Mouse (Mus musculus) retina, postnatal 1 day (tissue): ENCODE results near the gene Slc50a1.

Source experiments
- DNase-seq: peaks from one replicate; pipeline ENCODE4 v3.0.0-alpha.2; 2012

Slc50a1 gene

DNA sequence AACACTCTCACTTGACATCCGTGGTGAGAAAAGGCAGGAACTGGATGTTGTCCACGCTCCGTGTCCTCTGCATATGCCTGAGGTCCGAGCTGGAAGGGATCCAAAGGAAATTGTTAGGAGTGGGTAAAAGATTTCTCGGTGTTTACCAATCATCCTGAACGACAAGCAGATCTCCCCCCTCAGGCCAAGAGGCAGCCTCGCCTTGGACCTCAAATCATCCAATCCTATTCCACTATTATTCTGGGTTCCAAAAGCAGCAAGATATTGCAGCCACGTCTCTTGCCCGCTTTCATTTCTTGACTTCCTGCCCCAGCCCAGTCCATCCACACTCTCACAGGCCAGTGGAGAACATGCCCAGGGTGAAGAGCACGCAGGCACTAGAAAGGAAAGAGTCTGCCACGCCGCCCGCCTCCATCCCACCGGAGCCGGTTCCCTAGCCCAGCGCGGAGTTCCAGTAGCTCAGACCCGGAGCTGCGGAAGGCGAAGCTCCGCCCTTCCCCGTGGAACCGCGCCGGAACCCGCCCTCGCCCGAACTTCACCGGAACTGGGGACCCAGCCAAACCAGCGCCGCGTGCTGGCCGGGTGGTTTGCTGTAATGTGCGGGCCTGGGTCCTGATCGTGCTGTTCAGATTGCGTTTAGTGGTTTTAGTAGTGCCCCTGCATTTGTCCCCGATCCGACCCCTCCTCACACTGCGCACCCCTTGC is at the start of gene Slc50a1:
TSS of gene Slc50a1 (minus strand) at position 520 of the 705 bp plus-strand sequence.
- DNase-seq: peak; percentile 78

DNA sequence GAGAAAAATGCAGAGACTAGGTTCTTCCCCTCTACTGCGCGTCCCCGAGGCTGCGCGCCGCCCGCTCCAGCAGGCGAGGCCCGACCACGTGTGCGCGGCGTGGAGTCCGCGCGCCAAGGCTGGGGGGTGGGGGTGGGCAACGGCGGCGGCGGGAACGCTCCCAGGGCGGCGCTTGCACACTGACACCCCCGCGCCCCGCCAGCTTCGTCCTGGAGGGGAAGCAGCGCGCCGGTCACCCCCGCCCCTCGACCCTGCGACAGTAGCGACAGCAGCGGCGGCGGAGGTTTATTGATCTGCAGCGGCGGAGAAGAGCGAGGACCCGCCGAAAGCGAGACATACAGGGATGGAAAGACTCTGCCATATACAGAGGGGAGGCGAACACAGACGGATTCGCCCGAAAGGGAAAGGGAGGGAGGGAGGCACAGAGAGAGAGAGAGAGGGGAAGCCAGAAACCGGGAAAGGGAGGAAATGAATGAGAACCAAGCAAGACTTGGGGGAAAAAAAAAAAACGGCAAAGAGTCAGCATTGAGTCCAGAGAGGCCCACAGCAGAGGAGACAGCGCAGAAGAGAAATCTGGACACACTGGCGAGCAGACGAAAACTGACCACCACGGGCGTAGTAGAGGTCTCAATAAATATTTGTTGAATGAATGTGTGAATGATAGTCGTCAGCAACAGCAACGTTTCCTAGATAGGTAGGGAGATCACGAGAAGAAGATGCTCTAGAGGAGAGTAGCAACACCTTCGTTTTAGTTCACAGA is 49.4 kb upstream of the Slc50a1 start:
- peak; percentile 62 for DNase-seq

DNA sequence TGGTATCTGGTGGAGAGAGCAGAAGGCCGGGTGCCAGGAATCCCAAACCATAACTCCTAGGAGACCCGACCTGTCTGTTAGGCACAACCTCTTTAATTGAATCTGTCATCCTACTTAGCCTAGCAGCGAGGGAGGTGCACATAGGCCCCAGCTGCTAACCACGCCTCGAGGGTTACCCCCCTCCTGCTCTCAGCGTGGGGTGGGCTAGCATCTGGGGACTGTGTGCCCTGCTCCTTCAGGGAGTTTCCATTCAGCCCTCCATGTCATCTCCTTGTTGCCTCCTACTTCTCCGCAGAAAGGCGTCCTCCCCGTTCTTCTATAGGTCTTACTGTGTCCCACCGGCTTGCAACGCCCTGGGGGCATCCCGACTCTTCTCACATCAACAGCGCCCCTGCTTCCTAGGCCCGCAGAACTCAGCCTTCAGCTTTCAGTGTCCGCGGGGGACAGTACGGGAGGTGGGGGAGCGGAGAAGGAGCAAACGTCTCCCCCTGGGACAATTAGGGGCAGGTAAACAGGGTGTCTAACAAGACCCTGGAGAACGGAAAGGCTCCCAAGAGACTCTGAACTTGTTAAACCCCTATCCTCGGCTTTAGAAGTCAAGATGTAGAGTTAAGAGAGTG is 48.7 kb upstream of the Slc50a1 start:
- no peak for DNase-seq

DNA sequence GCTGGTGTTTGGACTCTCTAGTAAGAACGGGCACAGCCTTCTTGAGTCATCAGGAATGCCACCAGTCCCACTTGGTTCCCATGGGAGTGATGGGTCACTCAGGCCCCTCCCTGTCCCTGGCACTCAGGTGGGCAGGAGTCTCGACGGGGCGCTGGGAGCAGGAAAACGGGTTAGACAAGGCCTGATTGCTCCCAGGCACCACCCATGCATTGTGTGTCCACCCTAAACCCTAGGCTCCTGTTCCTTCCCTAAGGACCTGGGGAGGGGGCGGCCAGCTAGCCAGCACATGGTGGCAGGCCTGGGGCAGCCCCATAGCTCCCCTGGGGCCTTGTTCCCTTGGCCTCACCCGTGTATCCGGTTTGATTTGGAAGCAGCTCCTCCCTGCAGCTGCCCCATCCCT is 47.9 kb upstream of the Slc50a1 start:
- DNase-seq: no peak

DNA sequence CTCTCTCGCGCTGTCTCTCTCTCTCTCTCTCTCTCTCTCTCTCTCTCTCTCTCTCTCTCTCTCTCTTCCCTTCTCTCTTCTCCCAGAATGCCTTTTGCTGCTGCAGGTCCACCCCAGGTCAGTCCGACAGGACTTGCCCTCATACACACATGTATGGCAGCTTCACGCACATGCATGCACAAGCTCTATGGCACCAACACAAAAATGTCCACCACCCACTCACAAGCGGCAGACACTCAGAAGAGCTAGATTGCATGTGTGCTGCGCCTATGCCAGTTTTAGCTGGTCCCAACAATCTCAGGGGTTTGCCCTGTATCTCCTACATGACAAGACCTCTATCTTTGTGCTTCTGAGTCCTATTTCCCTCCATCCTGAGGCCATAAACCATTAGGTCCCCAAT is 46.9 kb upstream of the Slc50a1 start:
- DNase-seq: no peak

DNA sequence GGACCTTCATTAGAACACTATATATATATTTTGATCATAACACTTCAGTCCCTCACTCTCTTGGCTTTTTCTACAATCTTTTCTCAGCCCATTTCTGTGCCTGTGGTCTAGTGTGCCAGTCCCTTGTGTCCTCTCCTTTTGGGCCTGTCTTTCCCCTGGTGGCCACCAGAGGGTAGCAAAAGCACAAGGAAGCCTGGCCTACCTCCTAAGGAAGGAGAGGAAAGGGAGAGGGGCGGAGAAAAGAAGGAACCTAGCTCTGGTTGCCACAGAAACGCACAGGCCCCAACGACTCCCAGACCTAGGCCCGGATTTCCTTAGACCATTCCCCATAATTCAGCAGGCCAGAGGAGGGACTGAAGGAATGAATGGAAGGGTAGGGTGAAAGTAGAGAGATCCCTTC is 46.5 kb upstream of the Slc50a1 start:
- DNase-seq: peak; percentile 93

DNA sequence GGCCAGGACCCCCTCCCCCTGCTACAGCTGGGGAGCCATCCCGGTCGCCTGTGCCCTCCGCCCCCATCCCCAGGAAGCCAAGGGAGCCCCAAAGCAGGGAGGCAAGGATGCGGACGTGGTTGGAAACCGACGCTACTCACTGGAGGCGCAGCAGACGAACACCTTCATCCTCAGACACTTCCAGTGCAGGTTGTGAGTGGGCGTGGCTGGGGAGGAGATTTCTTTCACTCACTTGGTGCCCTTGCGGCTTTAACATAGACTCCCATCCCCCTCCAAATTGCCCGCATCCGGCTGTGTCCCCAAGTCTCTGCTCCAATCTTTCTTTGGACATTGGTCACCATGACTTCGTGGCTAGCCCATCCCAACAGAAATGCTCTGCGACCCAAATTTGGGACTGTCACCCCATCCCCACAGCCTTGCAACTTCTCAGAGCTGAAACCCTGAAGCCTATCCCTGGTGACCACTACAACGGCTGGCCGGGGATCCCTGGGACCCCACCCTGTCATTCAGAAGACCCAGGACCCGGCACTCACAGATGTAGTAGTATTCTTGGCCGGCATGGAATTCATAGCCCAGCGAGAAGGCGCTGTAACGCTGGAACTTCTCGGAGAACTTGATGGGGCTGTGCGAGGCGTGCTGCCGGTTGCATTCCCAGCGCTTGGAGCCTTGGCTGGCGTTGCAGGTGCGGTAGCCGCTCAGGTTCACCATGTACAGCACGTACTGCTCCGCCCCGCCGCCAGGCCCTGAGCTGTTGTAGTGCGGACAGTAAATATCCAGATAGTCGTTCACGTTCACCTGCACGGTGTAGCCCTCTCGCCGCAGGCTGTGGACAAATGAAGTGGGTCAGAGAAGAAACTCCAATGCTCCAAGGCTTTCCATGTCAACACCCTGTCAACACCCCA is 45.8 kb upstream of the Slc50a1 start:
- DNase-seq: no peak

DNA sequence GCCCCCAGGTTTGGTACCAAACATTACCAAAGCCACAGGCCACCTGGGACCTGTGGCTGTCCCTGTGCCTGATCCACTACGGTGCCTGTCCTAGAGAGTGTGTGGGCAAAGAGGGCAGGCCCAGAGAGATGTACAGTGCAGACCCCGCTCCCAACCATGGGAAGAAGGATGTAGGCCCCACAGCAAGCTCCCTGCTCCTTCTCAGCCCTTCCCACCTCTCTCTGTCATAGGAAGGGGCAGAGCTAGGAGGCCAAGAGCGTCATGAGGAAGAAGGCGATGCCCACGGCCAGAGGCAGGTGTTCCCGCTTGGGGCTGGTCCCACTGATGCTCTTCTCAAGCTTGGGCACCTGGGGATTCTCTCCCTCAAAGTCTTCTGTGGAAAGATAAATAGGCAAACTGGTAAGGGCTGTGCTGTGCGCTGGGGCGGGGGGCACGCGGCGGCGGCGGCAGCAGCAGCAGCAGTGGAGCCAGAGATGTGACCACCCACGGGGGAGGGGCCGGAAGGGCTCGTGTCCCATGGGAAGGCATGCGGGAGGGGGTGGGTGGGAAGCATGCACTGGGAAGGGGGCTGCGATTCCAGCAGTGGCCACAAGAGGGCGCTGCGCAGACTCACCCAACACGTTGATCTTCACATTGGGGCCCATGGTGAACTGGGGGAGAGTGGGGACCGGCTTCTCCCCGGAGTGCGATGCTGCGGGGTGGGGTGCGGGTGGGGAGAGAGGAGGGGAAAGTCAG is 45.0 kb upstream of the Slc50a1 start:
- DNase-seq: peak; percentile 92

DNA sequence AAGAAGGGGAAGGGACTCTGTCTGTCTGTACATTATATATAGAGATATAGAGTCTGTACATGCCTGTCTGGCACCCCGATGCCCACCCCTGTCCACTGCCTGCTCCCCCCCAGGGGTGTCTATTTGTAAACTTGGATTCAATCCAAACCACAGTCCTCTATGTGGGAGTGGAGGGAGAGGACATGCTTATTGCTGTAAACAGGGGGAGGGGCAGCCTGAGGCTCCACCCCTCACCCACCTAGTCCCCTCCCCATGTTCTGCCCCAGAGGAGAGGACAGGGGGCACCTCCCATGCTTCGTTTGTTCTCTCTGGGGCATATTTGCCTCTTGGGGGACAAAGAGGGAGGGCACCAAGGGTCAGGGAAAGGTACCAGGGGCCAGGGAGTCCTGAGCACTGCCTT is 44.4 kb upstream of the Slc50a1 start:
- DNase-seq: no peak

DNA sequence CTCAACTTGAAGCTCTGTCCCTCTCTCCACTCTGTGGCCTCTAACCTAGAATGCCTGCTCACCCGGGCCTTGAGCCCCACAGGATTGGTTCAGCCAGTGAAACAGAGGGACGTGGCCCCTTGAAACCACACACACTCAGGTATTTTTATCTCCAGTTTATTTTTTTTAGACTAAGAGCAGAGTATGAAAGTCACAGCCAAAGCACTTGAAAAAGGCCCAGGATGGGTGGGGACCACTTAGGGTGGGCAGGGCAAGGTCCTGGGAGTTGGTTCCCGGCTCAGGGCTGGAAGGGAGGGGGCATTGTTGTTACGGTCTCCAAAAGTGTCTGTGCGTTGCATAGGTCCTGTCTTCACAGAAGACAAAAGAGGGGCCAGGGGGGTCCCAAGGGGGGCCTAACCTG is 44.0 kb upstream of the Slc50a1 start:
- no peak for DNase-seq

DNA sequence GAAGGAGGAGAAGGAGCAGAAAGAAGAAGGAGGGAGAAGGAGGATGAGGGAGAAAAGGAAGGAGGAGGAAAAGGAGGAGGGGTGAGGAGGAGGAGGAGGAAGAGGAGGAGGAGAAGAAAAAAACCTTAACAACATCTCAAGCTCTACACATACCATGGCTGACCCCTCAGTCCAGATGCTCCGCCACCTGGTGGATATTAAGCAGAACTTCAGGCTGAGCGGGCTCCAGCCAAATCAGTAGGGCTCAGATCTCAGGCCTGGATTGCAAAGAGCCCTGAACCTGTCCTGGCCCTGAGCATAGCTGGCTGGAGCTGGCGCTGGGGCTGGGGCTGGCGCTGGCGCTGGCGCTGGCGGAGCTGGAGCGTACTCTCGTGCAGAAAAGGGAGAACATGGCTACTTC is 37.7 kb upstream of the Slc50a1 start:
- DNase-seq: peak; percentile 86

DNA sequence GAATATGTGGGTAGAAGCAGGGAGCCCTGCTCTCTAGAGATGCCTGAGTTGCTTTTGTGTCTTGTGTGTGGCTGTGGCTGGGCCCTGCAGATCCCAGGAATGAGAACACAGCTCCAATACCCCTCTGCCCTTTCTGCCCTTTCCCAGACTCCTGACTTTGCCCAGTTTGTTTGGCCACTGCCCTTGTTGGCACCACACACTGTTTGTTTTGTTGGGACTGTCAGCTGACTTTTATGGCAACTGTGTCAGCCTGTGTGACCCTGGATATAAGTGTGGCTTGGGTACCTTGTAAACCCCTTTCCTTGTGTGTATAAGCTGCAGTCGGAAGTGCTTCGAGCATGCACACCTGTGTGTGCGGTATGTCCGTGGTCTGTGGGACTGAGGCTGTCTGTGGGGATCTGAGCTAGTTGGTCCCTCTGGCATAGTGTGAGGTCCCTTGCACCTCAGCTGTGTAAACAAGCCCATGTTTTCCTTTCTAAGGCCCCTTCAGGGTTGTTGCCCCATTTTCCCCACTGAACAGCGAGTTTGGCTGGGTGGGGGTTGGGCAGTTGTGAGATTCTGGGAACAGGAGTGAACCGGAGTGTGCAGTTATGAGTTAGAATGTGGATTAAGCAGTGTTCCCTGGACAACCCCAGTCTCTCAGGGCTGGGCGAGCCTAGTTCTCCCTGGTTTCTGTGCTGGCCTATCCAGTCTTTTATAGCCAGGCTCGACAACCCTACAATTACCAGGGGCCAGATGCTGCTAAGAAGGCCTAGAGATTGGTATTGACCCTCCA is 35.4 kb upstream of the Slc50a1 start:
- no peak for DNase-seq

DNA sequence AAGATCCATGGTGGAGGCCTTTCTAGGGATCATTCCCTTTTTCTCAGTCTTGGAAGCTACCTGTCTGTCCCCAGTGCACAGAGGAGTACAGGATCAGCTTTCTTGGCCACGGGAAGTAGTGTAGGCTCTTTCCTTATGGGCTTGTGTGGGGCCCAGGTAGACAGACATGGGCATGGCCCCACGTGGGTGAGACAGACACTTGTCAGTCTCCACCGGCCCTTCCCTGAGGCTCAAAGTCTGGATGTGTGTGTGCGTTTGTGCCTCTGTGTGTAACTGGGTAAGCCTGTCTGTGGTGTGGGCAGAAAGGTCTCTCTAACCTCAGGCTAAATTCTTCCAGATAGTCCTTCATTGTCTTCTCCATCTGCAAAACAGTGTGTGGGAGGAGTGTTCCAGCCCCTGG is 34.7 kb upstream of the Slc50a1 start:
- DNase-seq: no peak

DNA sequence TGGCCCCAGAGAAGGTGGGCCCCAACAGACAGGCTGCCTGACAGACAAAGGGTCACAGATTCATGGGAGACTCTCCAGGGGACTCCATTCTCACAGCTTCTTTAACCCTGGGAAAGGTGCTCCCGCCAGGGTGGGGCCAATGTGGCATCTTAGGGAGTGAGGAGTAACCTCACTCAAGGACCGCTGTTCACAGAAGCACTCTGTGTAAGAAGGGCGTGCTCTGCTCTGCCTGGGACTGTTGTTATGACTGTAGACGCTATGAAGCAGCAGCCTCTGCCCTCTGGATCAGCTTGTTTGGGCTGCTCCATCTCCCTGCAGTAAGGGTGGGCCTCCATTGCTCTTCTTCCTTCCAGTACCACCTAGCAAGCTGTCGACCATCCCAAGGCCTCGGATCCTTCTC is 34.1 kb upstream of the Slc50a1 start:
- no peak for DNase-seq

DNA sequence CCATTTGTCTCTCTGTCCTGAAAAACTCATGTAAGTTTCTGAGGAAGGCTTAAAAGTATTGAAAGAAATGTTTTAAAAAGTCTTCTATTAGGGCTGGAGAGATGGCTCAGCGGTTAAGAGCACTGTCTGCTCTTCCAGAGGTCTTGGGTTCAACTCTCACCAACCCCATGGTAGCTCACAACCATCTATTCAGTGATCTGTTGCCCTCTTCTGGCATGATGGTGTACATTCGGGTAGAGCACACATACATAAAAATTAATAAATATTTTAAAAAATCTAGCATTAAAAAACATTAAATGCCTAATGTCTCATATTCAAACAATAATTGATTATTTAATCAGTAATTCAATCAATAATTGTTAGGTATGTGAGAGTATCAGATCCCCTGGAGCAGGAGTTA is 30.1 kb upstream of the Slc50a1 start:
- no peak for DNase-seq

DNA sequence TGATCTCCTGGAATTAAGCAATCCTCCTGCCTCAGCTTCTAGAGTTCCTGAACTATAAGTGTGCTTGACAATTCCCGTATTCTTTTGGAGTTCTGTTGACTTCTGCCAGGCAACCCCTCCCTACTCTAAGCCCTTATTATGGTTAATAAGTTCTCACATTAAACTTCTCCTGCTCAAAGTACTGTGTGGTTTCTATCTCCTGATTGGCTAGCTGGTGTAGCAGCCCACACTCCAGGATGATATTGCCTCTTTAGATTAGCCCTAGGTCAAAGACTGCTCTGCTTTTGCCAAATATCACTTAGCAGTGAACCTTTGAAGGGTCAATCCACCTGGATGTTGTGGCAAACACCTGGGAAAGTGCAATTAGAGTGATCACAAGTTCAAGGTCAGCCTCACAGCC is 29.7 kb upstream of the Slc50a1 start:
- no peak for DNase-seq

DNA sequence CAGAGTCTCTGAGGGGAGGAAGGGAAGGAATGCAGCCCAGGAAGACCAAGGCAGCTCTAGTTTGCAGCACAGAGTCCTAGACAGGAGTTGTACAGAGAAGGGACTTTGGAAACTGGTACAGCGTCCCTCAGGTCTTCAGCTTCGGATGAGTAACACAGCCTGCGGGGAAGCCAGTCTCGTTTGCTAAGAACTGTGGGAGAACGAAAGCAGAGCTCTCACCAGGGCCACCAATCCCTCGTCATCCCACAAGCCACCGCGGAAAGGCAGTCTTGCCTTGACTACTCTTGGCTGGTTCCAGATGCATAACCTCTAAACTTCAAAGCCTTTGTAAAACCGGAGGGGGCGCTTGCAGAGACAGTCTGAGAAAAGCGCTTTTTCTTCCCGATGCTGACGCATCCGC is 29.1 kb upstream of the Slc50a1 start:
- peak; percentile 50 for DNase-seq

DNA sequence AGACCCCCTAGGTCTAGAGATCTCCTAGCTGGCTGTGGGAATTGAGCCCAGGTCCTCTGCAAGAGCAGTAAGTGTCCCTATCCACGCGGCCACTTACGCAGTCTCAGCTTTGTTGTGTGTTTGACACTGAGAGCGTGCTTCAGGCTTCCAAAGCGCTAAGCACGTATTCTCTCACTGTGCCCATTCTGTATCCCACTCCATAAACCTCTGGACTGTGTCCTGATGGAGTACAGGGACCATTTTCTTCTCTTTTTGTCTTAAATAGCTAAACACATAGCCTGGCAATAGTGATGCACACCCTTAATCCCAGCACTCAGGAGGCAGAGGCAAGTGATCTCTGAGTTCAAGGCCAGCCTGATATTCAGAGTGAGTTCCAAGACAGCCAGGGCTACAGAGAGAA is 28.5 kb upstream of the Slc50a1 start:
- DNase-seq: no peak

DNA sequence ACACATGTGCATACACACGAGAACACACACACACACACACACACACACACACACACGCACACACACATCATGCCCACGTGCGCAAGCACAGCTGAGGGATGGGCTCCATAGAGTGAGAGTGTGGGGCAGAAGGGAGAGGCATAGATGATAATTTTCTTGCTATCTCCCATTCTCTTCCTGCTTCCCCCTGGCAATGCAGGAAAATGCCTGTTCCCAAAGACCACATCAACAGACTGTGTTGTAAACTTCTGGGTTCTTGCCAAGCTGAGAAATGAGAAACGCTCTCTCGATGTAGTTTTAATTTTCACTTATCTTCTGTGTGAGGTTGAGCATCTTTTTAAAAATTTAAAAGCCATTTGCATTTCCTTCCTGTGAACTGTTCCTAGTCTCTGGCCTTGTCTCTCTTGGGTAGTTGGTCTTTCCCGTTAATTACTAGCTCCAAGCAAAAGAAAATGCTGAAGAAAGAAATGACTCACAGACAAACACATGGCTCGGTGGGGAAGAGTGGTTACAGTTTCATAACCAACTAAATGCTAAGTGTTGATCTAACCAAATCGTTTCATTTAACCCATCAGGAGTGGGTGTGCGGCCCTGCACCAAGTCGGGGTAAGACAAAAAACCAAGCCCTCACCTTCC is 26.5 kb upstream of the Slc50a1 start:
- no peak for DNase-seq

DNA sequence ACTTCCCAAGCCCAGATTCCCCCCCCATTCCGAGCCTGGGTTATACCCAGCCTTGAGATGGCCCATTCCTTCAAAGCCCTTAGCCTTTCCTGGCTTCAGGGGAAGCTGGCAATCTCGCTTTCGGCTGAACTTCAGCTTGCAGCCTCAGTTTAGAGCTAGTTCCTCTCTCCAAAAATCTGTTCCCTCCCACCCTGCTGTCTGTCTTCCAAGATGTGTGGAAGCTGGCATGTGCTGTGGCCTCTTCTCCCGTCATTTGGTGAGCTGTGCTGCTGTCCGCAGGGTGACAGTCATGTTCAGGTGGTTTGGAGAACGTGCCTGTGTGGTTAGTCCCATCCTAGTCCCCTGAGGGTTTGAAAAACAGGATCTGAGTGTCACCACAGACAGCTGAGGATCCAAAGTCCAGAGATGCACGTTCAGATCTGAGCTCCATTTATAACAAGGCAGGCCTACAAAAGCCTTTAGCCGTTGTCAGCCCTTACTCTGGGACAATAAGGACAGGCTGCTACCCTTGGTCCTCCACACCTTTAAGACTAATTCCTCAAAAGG is 25.4 kb upstream of the Slc50a1 start:
- DNase-seq: no peak

DNA sequence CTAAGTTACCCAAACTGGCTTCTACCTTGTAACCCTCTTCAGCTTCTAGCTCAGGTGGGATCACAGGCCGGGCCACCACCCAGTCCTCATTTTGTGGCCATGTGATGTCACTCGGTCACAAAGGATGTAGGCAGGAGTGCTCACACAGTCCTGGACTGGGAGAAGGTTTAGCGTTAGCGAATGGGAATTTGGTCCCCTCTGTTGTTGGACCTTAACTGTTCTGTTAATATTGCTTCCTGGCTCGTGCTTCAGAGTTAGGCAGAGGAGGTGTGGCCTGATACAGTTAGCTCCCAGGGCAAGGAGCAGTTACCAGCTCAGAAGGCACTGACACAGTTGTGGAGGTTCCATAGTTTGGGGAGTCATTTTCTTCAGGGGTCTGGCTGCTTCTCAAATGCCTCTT is 23.8 kb upstream of the Slc50a1 start:
- DNase-seq: no peak
